Mouse (Mus musculus) MEL-GATA-1-ER (cell line): Measurements from ENCODE around the gene Cct4.

ENCODE experiments used
- DNase-seq: peaks from one replicate; pipeline ENCODE4 v3.0.0-alpha.2; 2012; ENCODE audit warnings: low read depth; ENCODE audit errors: extremely low read depth

Gene Cct4

DNA sequence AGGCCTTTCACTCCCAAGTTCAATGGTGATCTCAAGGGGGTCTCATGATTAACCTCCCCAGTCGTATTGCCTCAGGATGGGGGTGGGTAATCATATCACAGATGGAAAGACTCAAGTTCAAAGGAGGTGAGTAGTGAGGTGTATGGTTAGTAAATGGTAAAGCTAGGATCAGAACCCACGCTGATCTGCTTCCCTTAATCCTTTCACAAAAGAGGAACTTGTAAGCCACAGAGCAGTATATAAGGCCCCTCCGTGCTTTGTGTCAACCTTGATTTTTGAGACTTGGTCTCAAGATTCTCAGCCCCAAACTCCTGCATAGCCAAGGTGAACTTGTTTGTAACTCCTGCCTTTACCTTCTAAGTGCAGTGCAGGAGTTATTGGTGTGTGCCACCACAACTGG lies 33.9 kb downstream of the Cct4 start:
- DNase-seq: no peak

DNA sequence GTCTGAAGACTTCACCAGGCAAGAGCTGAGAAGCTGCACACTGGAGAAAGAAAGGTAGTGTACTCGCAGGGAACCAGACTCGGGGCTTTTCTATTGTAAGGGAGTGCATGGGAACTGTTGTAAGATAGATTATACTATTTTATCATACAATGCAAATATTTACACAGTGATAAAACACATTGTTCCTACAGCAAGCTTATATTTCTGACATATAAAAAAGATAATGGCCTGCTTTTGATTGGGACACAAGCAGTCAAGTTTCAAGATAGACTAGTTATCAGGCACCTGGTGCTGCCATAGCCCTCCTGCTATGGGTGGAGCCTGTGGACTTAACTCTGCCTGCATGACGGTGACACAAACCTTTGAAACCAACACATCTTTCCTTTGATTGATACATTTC lies 38.6 kb downstream of the Cct4 start:
- DNase-seq: no peak

DNA sequence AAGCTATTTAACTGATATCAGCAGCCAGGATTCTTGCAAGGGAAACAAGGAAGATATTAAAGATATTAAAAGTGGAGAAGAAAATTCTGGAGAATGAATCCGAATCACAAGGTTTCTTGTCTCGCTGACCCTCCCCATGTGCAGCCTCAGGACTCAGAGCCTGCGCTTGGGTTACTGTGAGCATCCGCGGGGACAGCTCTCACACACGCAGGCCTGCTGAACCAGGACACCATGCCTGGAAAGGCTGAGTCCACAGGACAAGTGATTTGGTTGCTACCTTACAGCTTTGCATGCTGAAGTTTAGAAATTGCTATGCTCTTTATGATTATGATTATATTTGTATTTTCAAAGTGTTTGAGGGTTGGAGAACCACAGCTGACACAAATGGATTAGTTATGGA lies 39.1 kb downstream of the Cct4 start:
- no peak for DNase-seq

DNA sequence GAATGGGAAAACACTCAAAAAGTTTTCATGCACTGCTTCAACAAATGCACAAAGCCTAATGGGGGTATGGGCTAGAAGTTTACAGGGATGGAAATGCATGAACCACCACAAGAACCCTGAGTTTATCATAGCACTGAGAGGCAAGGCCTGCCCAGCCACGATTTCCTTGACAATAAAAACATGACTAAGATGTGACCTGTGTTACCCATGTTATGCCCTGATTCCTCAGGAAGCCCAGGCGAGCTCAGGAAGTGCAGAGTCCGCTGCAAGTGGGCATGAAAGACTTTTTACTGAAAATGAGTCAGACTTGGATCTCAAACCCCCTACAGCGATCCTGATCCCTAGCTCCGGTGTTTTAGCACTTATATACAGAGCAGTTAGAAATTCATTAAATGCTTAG lies 56.9 kb downstream of the Cct4 start:
- no peak for DNase-seq

DNA sequence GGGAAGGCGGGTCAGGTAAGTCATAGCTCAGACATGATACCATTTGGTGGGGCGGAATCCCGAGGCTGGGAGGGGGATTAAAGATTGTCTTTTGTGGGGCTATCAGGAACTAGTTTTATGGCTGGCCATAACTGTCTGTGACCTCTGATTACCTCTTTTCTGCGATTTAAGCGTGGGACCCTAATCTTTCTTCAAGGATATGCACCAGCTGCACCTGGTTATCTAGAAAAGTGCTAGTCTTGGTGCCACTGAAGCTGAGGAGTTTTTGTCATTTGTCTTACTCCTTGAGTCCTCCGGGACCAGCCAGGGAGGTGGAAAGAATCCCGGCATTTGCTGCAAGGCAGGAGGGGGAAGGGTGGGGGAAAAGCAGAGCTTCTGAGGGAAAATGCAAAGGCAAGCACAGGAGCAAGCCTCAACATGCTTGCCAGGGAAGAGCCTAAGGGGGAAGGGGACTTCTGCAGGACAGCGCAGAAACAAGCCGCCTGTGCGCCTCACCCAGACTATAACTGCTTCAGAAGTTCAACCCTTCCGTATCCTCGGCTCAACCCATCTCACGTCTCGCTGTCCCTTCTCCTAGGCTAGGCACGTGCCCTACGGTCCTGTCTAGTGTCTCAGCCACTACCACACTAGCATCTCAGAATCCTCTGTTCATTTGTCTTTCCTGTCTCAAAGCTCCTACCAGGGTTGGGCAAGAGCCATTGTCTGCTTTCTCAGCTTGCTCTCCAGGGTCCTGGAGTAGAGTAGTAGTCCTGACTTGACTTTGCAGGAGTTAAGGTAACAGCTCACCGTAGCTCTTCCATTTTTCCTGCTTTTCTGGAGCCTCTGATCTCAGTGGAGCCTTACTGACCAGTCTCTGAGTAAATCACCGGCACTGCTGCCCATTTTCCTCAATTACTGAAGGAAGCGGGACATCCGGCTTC lies 57.6 kb downstream of the Cct4 start:
- DNase-seq: no peak

DNA sequence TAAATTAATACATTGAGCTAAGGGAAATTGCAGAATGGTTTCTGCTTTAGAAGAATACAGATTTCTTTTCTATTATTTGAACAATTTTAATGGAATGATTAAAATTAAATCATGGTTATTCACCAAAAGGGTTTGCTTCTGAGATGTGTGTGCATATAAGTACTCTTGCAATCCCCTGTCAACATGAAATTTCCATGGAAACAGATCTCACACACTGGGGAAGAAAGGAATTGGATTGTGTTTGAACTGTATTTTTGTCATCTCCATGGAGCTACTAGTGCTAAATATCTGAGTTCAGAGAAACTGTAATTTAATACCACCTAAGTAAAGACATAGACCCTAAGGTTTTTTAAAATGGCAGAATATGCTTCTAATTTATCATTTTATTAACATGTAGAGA lies 59.3 kb downstream of the Cct4 start:
- no peak for DNase-seq

DNA sequence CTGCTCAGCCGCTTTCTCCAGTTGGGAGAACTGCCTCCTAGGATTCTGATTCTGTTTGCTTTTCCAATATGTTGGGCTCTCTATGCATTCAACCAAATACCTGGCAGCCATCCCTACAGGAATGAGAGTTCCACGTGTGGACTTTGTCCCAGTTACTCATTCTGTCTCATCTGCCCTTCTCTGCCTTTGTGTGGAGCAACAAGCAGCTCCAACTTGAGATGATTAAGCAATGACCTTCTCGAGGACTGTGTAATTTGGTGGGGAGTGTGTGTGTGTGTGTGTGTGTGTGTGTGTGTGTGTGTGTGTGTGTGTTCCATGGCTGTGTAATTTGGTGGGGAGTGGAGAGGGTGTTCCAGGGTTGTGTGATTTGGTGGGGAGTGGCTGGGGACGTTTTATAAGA lies 62.0 kb downstream of the Cct4 start:
- DNase-seq: no peak
